Mouse (Mus musculus): Measurements from ENCODE around the gene Josd2.

GRCm38 (mm10) chr7:44469677-44470675 is 2.2 kb downstream of the Josd2 start:
- no peak for TF ChIP-seq CTCF (IDR thresholded peaks at IDR 0.05; ENCODE audit: extremely low read depth, insufficient read depth, insufficient read length, insufficient replicate concordance)
- no peak for TF ChIP-seq POLR2A (IDR thresholded peaks at IDR 0.05; ENCODE audit: low read depth, low read length)

Data from spleen, adult 2 months (tissue).